Mouse (Mus musculus): ENCODE data around the gene Gfi1. TPM values are rescaled to one million over a fixed set of nuclear protein-coding genes. Genes with fewer than 3 reads are reported as not detected.

The Gfi1 gene
- total and polyA plus RNA-seq, 3 experiments, result 0.99 to 1.5 (median 1.4) TPM

- no peaks in the 10 kb centered on the region for H3K9me3 ChIP-seq (replicated peaks; ENCODE audit: low read length)
- H3K9ac ChIP-seq (ENCODE audit: insufficient read depth, low read depth), result no peak overlapping the region
- dilution Hi-C loops (cut with MboI; ENCODE audit: extremely low pct_ligation_motif_present, extremely low pct_unique_long_range_greater_than_20kb, low sequenced_read_pairs), result no loop called here
- H3K79me2 ChIP-seq (replicated peaks; ENCODE audit: control insufficient read depth, extremely low read depth, insufficient read depth, poor library complexity, severe bottlenecking), result no peaks in the 10 kb centered on the region
- H3K27ac ChIP-seq (ENCODE audit: insufficient read depth, low read depth), result no peak overlapping the region
- DNase-seq (ENCODE audit: extremely low read depth), result no peak
- no peaks in the 10 kb centered on the region for H3K27me3 ChIP-seq (replicated peaks)
- no peak for TF ChIP-seq CHD1 (IDR thresholded peaks at IDR 0.05; ENCODE audit: low read depth, low read length)
- TF ChIP-seq TBP (conservative IDR thresholded peaks at IDR 0.05; ENCODE audit: low read depth, low read length), result no peak
- no peak for TF ChIP-seq ZMIZ1 (IDR thresholded peaks at IDR 0.05; ENCODE audit: low read depth, low read length)
- no peak for TF ChIP-seq MAZ (IDR thresholded peaks at IDR 0.05; ENCODE audit: low read depth, low read length)
- no peak for TF ChIP-seq ZNF384 (IDR thresholded peaks at IDR 0.05; ENCODE audit: low read depth, low read length)
- no peak for TF ChIP-seq MAFK (IDR thresholded peaks at IDR 0.05; ENCODE audit: insufficient replicate concordance, low read length)
- TF ChIP-seq CHD2 (IDR thresholded peaks at IDR 0.05; ENCODE audit: low read length), result no peak
- no peak for TF ChIP-seq TCF12 (IDR thresholded peaks at IDR 0.05; ENCODE audit: low read depth, low read length)
- no peak for TF ChIP-seq NELFE (IDR thresholded peaks at IDR 0.05; ENCODE audit: low read depth, low read length)
- no peak for TF ChIP-seq USF2 (conservative IDR thresholded peaks at IDR 0.05; ENCODE audit: low read depth, low read length)
- no peak for TF ChIP-seq ZKSCAN1 (IDR thresholded peaks at IDR 0.05; ENCODE audit: borderline replicate concordance, low read depth, low read length)
- TF ChIP-seq SIN3A (IDR thresholded peaks at IDR 0.05; ENCODE audit: low read length), result no peak
- no peak for TF ChIP-seq GABPA (IDR thresholded peaks at IDR 0.05; ENCODE audit: insufficient replicate concordance, low read depth, low read length)
- no peak for TF ChIP-seq IRF4 (IDR thresholded peaks at IDR 0.05; ENCODE audit: low read depth, low read length)
- no peak for TF ChIP-seq HCFC1 (IDR thresholded peaks at IDR 0.05; ENCODE audit: low read depth, low read length)
- no peak for TF ChIP-seq MYC (IDR thresholded peaks at IDR 0.05; ENCODE audit: low read depth, low read length)
- TF ChIP-seq MXI1 (IDR thresholded peaks at IDR 0.05; ENCODE audit: low read depth, low read length), result no peak
- no peak overlapping the region for H3K4me2 ChIP-seq (ENCODE audit: insufficient read depth, low read depth, poor library complexity, severe bottlenecking)
- H3K36me3 ChIP-seq (replicated peaks in 1 of 2; ENCODE audit: control insufficient read depth in 1 of 2, insufficient read depth in 1 of 2, low read length in 1 of 2), result no peaks in the 10 kb centered on the region
- in situ Hi-C loops (cut with MboI; ENCODE audit: low pct_ligation_motif_present, low pct_unique_long_range_greater_than_20kb, low sequenced_read_pairs), result no loop called here
- no peak overlapping the region for H3K4me3 ChIP-seq (replicated peaks in 1 of 3; ENCODE audit: low read depth in 2 of 3, low read length in 2 of 3, poor library complexity in 1 of 3)
- H3K4me1 ChIP-seq (ENCODE audit: control insufficient read depth in 1 of 2, insufficient read depth in 2 of 2), result peaks cover 12 to 54% of the 10 kb centered on the region in 2 experiments
These were observed 24.2 kb downstream of the Gfi1 start for GRCm38 (mm10) chr5:107701658-107702057.

GRCm38 (mm10) chr5:107700873-107701272, 25.0 kb downstream of the Gfi1 start:
- Histone ChIP-seq H3K79me2 (replicated peaks; ENCODE audit: control insufficient read depth, extremely low read depth, insufficient read depth, poor library complexity, severe bottlenecking) (no peaks in the 10 kb centered on the region), H3K4me3 (replicated peaks in 1 of 3; ENCODE audit: low read depth in 2 of 3, low read length in 2 of 3, poor library complexity in 1 of 3) (no peak overlapping the region), H3K9me3 (replicated peaks; ENCODE audit: low read length) (peaks cover 2% of the 10 kb centered on the region), H3K27me3 (replicated peaks) (no peaks in the 10 kb centered on the region), H3K36me3 (replicated peaks in 1 of 2; ENCODE audit: control insufficient read depth in 1 of 2, insufficient read depth in 1 of 2, low read length in 1 of 2) (no peaks in the 10 kb centered on the region), H3K4me2 (ENCODE audit: insufficient read depth, low read depth, poor library complexity, severe bottlenecking) (no peak overlapping the region), H3K27ac (ENCODE audit: insufficient read depth, low read depth) (no peak overlapping the region), H3K4me1 (ENCODE audit: control insufficient read depth in 1 of 2, insufficient read depth in 2 of 2) (peaks cover 12 to 47% of the 10 kb centered on the region in 2 experiments), H3K9ac (ENCODE audit: insufficient read depth, low read depth) (no peak overlapping the region)
- dilution Hi-C loops (cut with MboI; ENCODE audit: extremely low pct_ligation_motif_present, extremely low pct_unique_long_range_greater_than_20kb, low sequenced_read_pairs), result no loop called here
- no peak for DNase-seq (ENCODE audit: extremely low read depth)
- TF ChIP-seq MAX (IDR thresholded peaks at IDR 0.05; ENCODE audit: low read length) (no peak), ELF1 (IDR thresholded peaks at IDR 0.05; ENCODE audit: low read depth, low read length) (no peak), MAFK (IDR thresholded peaks at IDR 0.05; ENCODE audit: insufficient replicate concordance, low read length) (no peak), HCFC1 (IDR thresholded peaks at IDR 0.05; ENCODE audit: low read depth, low read length) (no peak), USF2 (conservative IDR thresholded peaks at IDR 0.05; ENCODE audit: low read depth, low read length) (no peak), ETS1 (conservative IDR thresholded peaks at IDR 0.05; ENCODE audit: low read depth, low read length) (no peak), TBP (conservative IDR thresholded peaks at IDR 0.05; ENCODE audit: low read depth, low read length) (no peak), KAT2A (IDR thresholded peaks at IDR 0.05; ENCODE audit: insufficient replicate concordance, low read length) (no peak), JUND (conservative IDR thresholded peaks at IDR 0.05; ENCODE audit: low read depth, low read length) (no peak), MEF2A (IDR thresholded peaks at IDR 0.05; ENCODE audit: borderline replicate concordance, low read depth, low read length) (no peak), SMC3 (IDR thresholded peaks at IDR 0.05; ENCODE audit: low read depth, low read length) (no peak), MAZ (IDR thresholded peaks at IDR 0.05; ENCODE audit: low read depth, low read length) (no peak), CHD1 (IDR thresholded peaks at IDR 0.05; ENCODE audit: low read depth, low read length) (no peak), RAD21 (IDR thresholded peaks at IDR 0.05; ENCODE audit: low read depth, low read length) (no peak), NRF1 (IDR thresholded peaks at IDR 0.05; ENCODE audit: low read depth, low read length) (no peak), USF1 (IDR thresholded peaks at IDR 0.05; ENCODE audit: low read depth, low read length) (no peak), UBTF (IDR thresholded peaks at IDR 0.05; ENCODE audit: low read depth, low read length) (no peak)
- in situ Hi-C loops (cut with MboI; ENCODE audit: low pct_ligation_motif_present, low pct_unique_long_range_greater_than_20kb, low sequenced_read_pairs), result no loop called here

Measured in CH12.LX (cell line).